Mouse (Mus musculus) E14TG2a.4 (cell line): ENCODE results near the gene Helz.

Experiments used
- CTCF ChIP-seq: conservative IDR thresholded peaks from 2 replicates; pipeline ENCODE4 v1.5.1; 2014; ENCODE audit warnings: low read length
- NANOG ChIP-seq: IDR thresholded peaks from 2 replicates; pipeline ENCODE4 v1.6.1; 2014; ENCODE audit warnings: borderline replicate concordance, low read length, mixed read lengths

- no peak for TF ChIP-seq CTCF
- no peak for TF ChIP-seq NANOG
These were observed 143.8 kb downstream of the Helz start for GRCm38 (mm10) chr11:107691569-107691968.
